Mouse (Mus musculus): ENCODE measurements at regions not wholly inside any gene's neighbourhood (a gene's known extent, or its start where the extent isn't known, plus 50 kb on each side); places are given as distances from the start of the nearest gene placed in this dataset.

- no peaks in the 10 kb centered on the region for H3K9me3 ChIP-seq (ENCODE audit: control insufficient read depth, low read length)
- H3K4me2 ChIP-seq (ENCODE audit: low read depth, low read length), result no peak overlapping the region
- H3K27ac ChIP-seq (ENCODE audit: low read length), result no peak overlapping the region
- ATAC-seq, result no peak
- H3K36me3 ChIP-seq (ENCODE audit: control insufficient read depth, insufficient read depth, low read length), result no peaks in the 10 kb centered on the region
- no peaks in the 10 kb centered on the region for H3K27me3 ChIP-seq (replicated peaks; ENCODE audit: control insufficient read depth, insufficient read depth, low read length)
- H3K9ac ChIP-seq (ENCODE audit: low read depth, low read length), result no peak overlapping the region
- no peaks in the 10 kb centered on the region for H3K4me1 ChIP-seq (ENCODE audit: control insufficient read depth, insufficient read depth, low read length)
- 65% methylated on average over 20 of the region's 20 CpGs for WGBS
- H3K4me3 ChIP-seq (ENCODE audit: low read length), result no peak overlapping the region
Measured at GRCm38 (mm10) chr8:86961218-86962195, 76.4 kb upstream of the N4bp1 start.

All from intestine, embryonic 16.5 days (tissue).